Mouse (Mus musculus) liver, embryonic 12.5 days (tissue): ENCODE measurements at regions not wholly inside any gene's neighbourhood (a gene's known extent, or its start where the extent isn't known, plus 50 kb on each side); places are given as distances from the start of the nearest gene placed in this dataset.
A peak's percentile ranks its signal among the peaks of the same experiment; 100 is the strongest.

ENCODE experiments used
- ATAC-seq: fragments of 200-750 bp; cut with Nextera tagmentation; 2 replicates; pipeline ENCODE4 v1.8.0; 2017; ENCODE audit warnings: moderate number of reproducible peaks, mild to moderate bottlenecking, moderate library complexity
- H3K27ac ChIP-seq: fragments of 300-500 bp; sonication (generic); 2 replicates; pipeline ENCODE4 v1.5.1; 2016; ENCODE audit warnings: mild to moderate bottlenecking
- H3K27me3 ChIP-seq: fragments of 300-500 bp; sonication (generic); replicated peaks from 2 replicates; pipeline ENCODE4 v1.6.1; 2016; ENCODE audit warnings: mild to moderate bottlenecking, moderate library complexity
- H3K36me3 ChIP-seq: fragments of 300-500 bp; sonication (generic); 2 replicates; pipeline ENCODE4 v1.6.1; 2016; ENCODE audit warnings: mild to moderate bottlenecking, moderate library complexity
- H3K4me1 ChIP-seq: fragments of 300-500 bp; sonication (generic); 2 replicates; pipeline ENCODE4 v1.6.1; 2016
- H3K4me2 ChIP-seq: fragments of 300-500 bp; sonication (generic); 2 replicates; pipeline ENCODE4 v1.6.1; 2016; ENCODE audit warnings: mild to moderate bottlenecking, moderate library complexity
- H3K4me3 ChIP-seq: fragments of 300-500 bp; sonication (generic); 2 replicates; pipeline ENCODE4 v1.5.1; 2016; ENCODE audit warnings: mild to moderate bottlenecking, moderate library complexity
- H3K9ac ChIP-seq: fragments of 300-500 bp; sonication (generic); 2 replicates; pipeline ENCODE4 v1.6.1; 2016; ENCODE audit warnings: mild to moderate bottlenecking, moderate library complexity
- H3K9me3 ChIP-seq: fragments of 300-500 bp; sonication (generic); replicated peaks from 2 replicates; pipeline ENCODE4 v1.6.1; 2016; ENCODE audit warnings: mild to moderate bottlenecking, moderate library complexity
- WGBS: fragments of 180-500 bp; shearing (Covaris S2); methylation state at CpG from one replicate; pipeline ENCODE4 v1.1.7; 2016; ENCODE audit not compliant: insufficient replicate concordance; 5-methylcytosine and 5-hydroxymethylcytosine counted together

- no peak overlapping the region for H3K9ac ChIP-seq
- WGBS: 10% methylated on average over 8 of the region's 8 CpGs
- H3K36me3 ChIP-seq: no peaks in the 10 kb centered on the region
- H3K27ac ChIP-seq: no peak overlapping the region
- ATAC-seq: no peak
- H3K4me2 ChIP-seq: peak overlapping the region; percentile 35
- H3K4me1 ChIP-seq: 0 out of 2 replicates have a peak, but pooled peaks cover 5% of the 10 kb centered on the region
- no peaks in the 10 kb centered on the region for H3K27me3 ChIP-seq
- H3K9me3 ChIP-seq: no peaks in the 10 kb centered on the region
- no peak overlapping the region for H3K4me3 ChIP-seq
Measured at GRCm38 (mm10) chr12:27083089-27083488, 259.3 kb downstream of the Sox11 start.

DNA sequence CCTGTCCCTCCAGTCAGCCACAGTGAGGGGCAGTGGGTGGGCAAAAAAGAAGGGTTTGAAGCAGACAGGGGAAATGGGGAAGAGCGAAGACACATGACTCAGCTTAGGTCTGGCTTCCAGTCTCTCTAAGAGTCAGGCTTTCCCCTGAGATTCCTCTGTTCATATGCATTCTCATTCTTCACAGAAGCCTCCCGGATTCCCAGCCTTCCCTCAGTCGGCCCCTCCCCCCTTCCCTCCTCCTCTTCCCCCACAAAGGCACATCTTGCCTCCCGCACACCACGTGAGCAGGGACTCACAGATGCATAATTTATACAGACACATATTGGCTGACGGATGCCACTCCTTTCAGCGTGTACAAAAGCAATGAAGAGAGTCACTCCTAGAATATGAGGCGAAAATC is 259.8 kb downstream of the Sox11 start:
- no peak overlapping the region for H3K9ac ChIP-seq
- 10% methylated on average over 8 of the region's 8 CpGs for WGBS
- H3K4me3 ChIP-seq: no peak overlapping the region
- no peaks in the 10 kb centered on the region for H3K9me3 ChIP-seq
- H3K4me2 ChIP-seq: peak overlapping the region; percentile 35
- 0 out of 2 replicates have a peak, but pooled peaks cover 5% of the 10 kb centered on the region for H3K4me1 ChIP-seq
- H3K27ac ChIP-seq: no peak overlapping the region
- no peaks in the 10 kb centered on the region for H3K36me3 ChIP-seq
- ATAC-seq: no peak
- H3K27me3 ChIP-seq: no peaks in the 10 kb centered on the region

DNA sequence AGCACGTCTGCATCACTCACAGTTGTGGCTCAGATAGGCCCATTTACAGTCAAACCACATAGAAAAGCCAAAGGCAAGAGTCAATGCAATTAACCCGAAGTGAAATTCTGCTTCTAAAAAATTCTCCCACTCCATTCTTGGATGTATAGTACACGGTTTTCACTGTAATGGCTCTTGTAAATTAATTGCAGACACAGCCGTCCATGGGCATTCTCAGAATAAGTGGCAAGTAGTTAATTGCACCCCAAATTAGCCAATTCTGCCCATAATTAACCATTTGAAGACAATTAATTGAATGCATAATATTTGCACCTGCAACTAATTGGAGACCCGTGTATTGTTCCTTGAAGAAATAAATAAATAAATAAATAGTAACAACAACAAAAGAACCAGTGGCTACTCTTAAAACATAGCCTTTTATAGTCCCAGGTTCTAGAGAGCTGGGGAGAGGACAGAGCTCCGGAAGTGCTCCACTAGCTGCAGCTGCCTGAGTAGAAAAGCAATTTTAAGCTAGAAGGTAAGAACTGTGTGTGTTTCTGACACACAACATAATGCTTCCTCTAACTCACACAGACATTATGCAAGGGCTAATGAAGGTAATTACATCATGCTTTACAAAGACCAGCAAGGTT is 266.2 kb downstream of the Sox11 start:
- no peak overlapping the region for H3K4me2 ChIP-seq
- H3K9me3 ChIP-seq: no peaks in the 10 kb centered on the region
- ATAC-seq: no peak
- H3K36me3 ChIP-seq: no peaks in the 10 kb centered on the region
- no peak overlapping the region for H3K4me3 ChIP-seq
- no peak overlapping the region for H3K9ac ChIP-seq
- H3K27me3 ChIP-seq: no peaks in the 10 kb centered on the region
- 58% methylated on average over 6 of the region's 6 CpGs for WGBS
- H3K4me1 ChIP-seq: no peaks in the 10 kb centered on the region
- H3K27ac ChIP-seq: no peak overlapping the region

DNA sequence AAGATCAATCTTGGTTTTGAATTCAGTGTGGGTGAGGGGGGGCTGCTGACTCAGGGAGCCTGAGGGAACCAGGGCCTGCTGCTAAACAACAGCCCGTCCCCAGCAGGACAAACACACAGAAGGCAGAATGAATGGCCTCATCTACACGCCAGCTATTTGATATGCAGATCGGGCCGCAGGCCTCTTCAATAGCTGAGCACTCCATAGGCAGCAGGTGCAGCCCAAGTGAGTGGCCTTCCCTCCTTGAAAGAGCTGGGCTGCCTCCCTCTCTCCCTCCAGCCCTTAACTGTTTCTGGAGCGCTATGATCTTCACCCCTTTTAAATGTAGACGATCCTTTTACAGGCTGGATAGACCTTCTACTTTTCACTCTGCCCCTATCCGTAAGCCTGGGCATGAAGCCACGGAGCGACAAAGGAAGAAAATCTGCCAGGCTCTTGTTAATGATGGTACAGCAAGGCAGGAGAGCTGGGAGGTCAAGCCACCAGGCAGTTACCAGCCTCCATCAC is 277.3 kb downstream of the Sox11 start:
- no peaks in the 10 kb centered on the region for H3K36me3 ChIP-seq
- H3K9ac ChIP-seq: no peak overlapping the region
- peaks cover 21% of the 10 kb centered on the region for H3K4me1 ChIP-seq
- H3K27ac ChIP-seq: no peak overlapping the region
- H3K4me3 ChIP-seq: no peak overlapping the region
- no peaks in the 10 kb centered on the region for H3K9me3 ChIP-seq
- no peaks in the 10 kb centered on the region for H3K27me3 ChIP-seq
- ATAC-seq: no peak
- WGBS: 53% methylated on average over 9 of the region's 9 CpGs
- H3K4me2 ChIP-seq: no peak overlapping the region

DNA sequence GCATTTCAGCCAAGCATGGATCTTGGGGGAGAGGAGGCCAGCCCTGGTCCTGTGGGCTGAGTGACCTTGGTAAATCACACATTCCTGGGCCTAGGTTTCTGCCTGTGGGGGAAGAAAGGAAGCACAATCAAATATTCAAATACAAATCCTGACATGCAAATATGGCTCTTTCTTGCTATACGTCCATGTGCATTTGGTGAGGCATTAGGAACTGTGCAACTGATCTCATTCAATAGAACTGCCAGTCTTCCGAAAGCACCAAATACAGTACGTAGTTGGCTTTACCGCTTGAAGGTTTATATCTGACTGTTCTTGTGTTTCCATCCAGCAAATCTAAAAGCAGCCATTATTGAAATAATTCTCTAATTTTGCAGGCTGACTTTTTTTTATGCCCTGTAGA is 278.9 kb downstream of the Sox11 start:
- Histone ChIP-seq H3K9me3 (no peaks in the 10 kb centered on the region), H3K27me3 (no peaks in the 10 kb centered on the region), H3K36me3 (no peaks in the 10 kb centered on the region), H3K4me2 (no peak overlapping the region), H3K27ac (no peak overlapping the region), H3K9ac (no peak overlapping the region), H3K4me1 (peaks cover 21% of the 10 kb centered on the region), H3K4me3 (no peak overlapping the region)
- ATAC-seq: no peak
- 79% methylated on average over 4 of the region's 4 CpGs for WGBS

- H3K9ac ChIP-seq: no peak overlapping the region
- peaks cover 21% of the 10 kb centered on the region for H3K4me1 ChIP-seq
- no peaks in the 10 kb centered on the region for H3K36me3 ChIP-seq
- H3K27ac ChIP-seq: no peak overlapping the region
- no peaks in the 10 kb centered on the region for H3K27me3 ChIP-seq
- ATAC-seq: no peak
- H3K4me3 ChIP-seq: peak overlapping the region; percentile 21; the same call in 1 of the 2 replicates
- peak overlapping the region; percentile 57 for H3K4me2 ChIP-seq
- no peaks in the 10 kb centered on the region for H3K9me3 ChIP-seq
- WGBS: 61% methylated on average over 6 of the region's 6 CpGs
Measured at GRCm38 (mm10) chr12:27062511-27063264, 279.7 kb downstream of the Sox11 start.

- WGBS: 2% methylated on average over 10 of the region's 10 CpGs
- Histone ChIP-seq H3K9me3 (no peaks in the 10 kb centered on the region), H3K4me2 (peak overlapping the region; percentile 57), H3K36me3 (no peaks in the 10 kb centered on the region), H3K27me3 (no peaks in the 10 kb centered on the region), H3K4me1 (peaks cover 21% of the 10 kb centered on the region), H3K27ac (no peak overlapping the region), H3K9ac (no peak overlapping the region), H3K4me3 (peak overlapping the region; percentile 21)
- ATAC-seq: no peak
Measured at GRCm38 (mm10) chr12:27062061-27062461, 280.3 kb downstream of the Sox11 start.

GRCm38 (mm10) chr12:27060899-27061762 is 281.2 kb downstream of the Sox11 start:
- no peak overlapping the region for H3K4me3 ChIP-seq
- WGBS: 25% methylated on average over 17 of the region's 17 CpGs
- H3K9ac ChIP-seq: no peak overlapping the region
- H3K4me1 ChIP-seq: peaks cover 21% of the 10 kb centered on the region
- peak overlapping the region; percentile 57 for H3K4me2 ChIP-seq
- H3K9me3 ChIP-seq: no peaks in the 10 kb centered on the region
- no peaks in the 10 kb centered on the region for H3K36me3 ChIP-seq
- H3K27ac ChIP-seq: no peak overlapping the region
- H3K27me3 ChIP-seq: no peaks in the 10 kb centered on the region
- peak; percentile 85 for ATAC-seq

GRCm38 (mm10) chr12:27059885-27060284 is 282.5 kb downstream of the Sox11 start:
- H3K4me2 ChIP-seq: no peak overlapping the region
- H3K4me1 ChIP-seq: peaks cover 21% of the 10 kb centered on the region
- no peaks in the 10 kb centered on the region for H3K36me3 ChIP-seq
- no peak for ATAC-seq
- H3K27ac ChIP-seq: no peak overlapping the region
- H3K9me3 ChIP-seq: no peaks in the 10 kb centered on the region
- H3K9ac ChIP-seq: no peak overlapping the region
- WGBS: 9% methylated on average over 4 of the region's 4 CpGs
- no peaks in the 10 kb centered on the region for H3K27me3 ChIP-seq
- H3K4me3 ChIP-seq: no peak overlapping the region

DNA sequence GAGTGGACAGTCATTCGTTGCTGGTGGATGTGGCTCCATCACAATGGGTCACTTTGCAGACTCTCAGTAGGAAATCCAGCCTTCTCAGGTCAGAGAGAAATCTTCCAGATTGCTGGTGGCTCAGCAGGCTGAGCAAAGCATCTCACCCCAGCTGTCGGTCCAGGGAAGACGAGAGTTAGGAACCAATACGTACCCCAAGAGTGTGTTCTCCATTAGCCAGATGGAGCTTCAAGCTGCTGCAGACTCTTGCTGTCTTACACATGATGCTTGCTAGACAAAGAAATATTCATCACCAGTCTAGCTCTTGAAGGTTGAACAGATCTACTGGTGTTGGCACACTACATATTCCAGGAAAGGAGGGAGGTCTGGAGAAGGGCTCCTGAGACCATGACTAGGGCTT is 288.0 kb downstream of the Sox11 start:
- no peak overlapping the region for H3K27ac ChIP-seq
- no peak for ATAC-seq
- no peaks in the 10 kb centered on the region for H3K9me3 ChIP-seq
- H3K4me1 ChIP-seq: no peaks in the 10 kb centered on the region
- no peaks in the 10 kb centered on the region for H3K27me3 ChIP-seq
- WGBS: 74% methylated on average over 4 of the region's 4 CpGs
- no peak overlapping the region for H3K9ac ChIP-seq
- H3K4me3 ChIP-seq: no peak overlapping the region
- H3K4me2 ChIP-seq: no peak overlapping the region
- no peaks in the 10 kb centered on the region for H3K36me3 ChIP-seq

- 51% methylated on average over 2 of the region's 2 CpGs for WGBS
- H3K9me3 ChIP-seq: no peaks in the 10 kb centered on the region
- ATAC-seq: no peak
- no peak overlapping the region for H3K4me2 ChIP-seq
- H3K27ac ChIP-seq: no peak overlapping the region
- H3K36me3 ChIP-seq: no peaks in the 10 kb centered on the region
- no peaks in the 10 kb centered on the region for H3K27me3 ChIP-seq
- H3K4me3 ChIP-seq: no peak overlapping the region
- no peaks in the 10 kb centered on the region for H3K4me1 ChIP-seq
- no peak overlapping the region for H3K9ac ChIP-seq
Measured at GRCm38 (mm10) chr12:27037922-27038321, 304.5 kb downstream of the Sox11 start.

- Histone ChIP-seq H3K27me3 (no peaks in the 10 kb centered on the region), H3K4me2 (no peak overlapping the region), H3K27ac (no peak overlapping the region), H3K9ac (no peak overlapping the region), H3K36me3 (no peaks in the 10 kb centered on the region), H3K9me3 (no peaks in the 10 kb centered on the region), H3K4me3 (no peak overlapping the region), H3K4me1 (no peaks in the 10 kb centered on the region)
- WGBS: 68% methylated on average over 4 of the region's 4 CpGs
- no peak for ATAC-seq
Measured at GRCm38 (mm10) chr12:27019751-27020150, 322.6 kb downstream of the Sox11 start.
